Mouse (Mus musculus): ENCODE measurements around the gene C130026I21Rik. TPM values are rescaled to one million over a fixed set of nuclear protein-coding genes. Genes with fewer than 3 reads are reported as not detected.
"Not testable (repeated sequence)": the region's sequence is repeated elsewhere in the genome, so short reads cannot be mapped to it uniquely, and the experiment has no call there.

Gene C130026I21Rik
- polyA plus RNA-seq, 1 experiment, result 0.21 TPM

GRCm38 (mm10) chr1:85035801-85036200, 234.6 kb downstream of the C130026I21Rik start:
- DNase-seq (ENCODE audit: low read depth), result not testable (repeated sequence)

GRCm38 (mm10) chr1:85034394-85034793, 236.0 kb downstream of the C130026I21Rik start:
- not testable (repeated sequence) for DNase-seq (ENCODE audit: low read depth)

GRCm38 (mm10) chr1:85033616-85034015, 236.8 kb downstream of the C130026I21Rik start:
- not testable (repeated sequence) for DNase-seq (ENCODE audit: low read depth)

- not testable (repeated sequence) for DNase-seq (ENCODE audit: low read depth)
Observed at GRCm38 (mm10) chr1:85030211-85030610, 240.2 kb downstream of the C130026I21Rik start.

GRCm38 (mm10) chr1:85011933-85012332, 258.4 kb downstream of the C130026I21Rik start:
- not testable (repeated sequence) for DNase-seq (ENCODE audit: low read depth)

GRCm38 (mm10) chr1:85010947-85011346, 259.4 kb downstream of the C130026I21Rik start:
- not testable (repeated sequence) for DNase-seq (ENCODE audit: low read depth)

- not testable (repeated sequence) for DNase-seq (ENCODE audit: low read depth)
Observed at GRCm38 (mm10) chr1:85007737-85008136, 262.6 kb downstream of the C130026I21Rik start.

- DNase-seq (ENCODE audit: low read depth), result not testable (repeated sequence)
Observed at GRCm38 (mm10) chr1:84999241-84999640, 271.1 kb downstream of the C130026I21Rik start.

GRCm38 (mm10) chr1:84996305-84996704, 274.1 kb downstream of the C130026I21Rik start:
- DNase-seq (ENCODE audit: low read depth), result not testable (repeated sequence)

- not testable (repeated sequence) for DNase-seq (ENCODE audit: low read depth)
Observed at GRCm38 (mm10) chr1:84994461-84994860, 275.9 kb downstream of the C130026I21Rik start.

GRCm38 (mm10) chr1:84993688-84994319, 276.6 kb downstream of the C130026I21Rik start:
- DNase-seq (ENCODE audit: low read depth), result not testable (repeated sequence)

- not testable (repeated sequence) for DNase-seq (ENCODE audit: low read depth)
Observed at GRCm38 (mm10) chr1:84993235-84993634, 277.1 kb downstream of the C130026I21Rik start.

- DNase-seq (ENCODE audit: low read depth), result not testable (repeated sequence)
Observed at GRCm38 (mm10) chr1:84992827-84993226, 277.5 kb downstream of the C130026I21Rik start.

GRCm38 (mm10) chr1:84989044-84989443, 281.3 kb downstream of the C130026I21Rik start:
- not testable (repeated sequence) for DNase-seq (ENCODE audit: low read depth)

- DNase-seq (ENCODE audit: low read depth), result not testable (repeated sequence)
Observed at GRCm38 (mm10) chr1:84987729-84988128, 282.6 kb downstream of the C130026I21Rik start.

GRCm38 (mm10) chr1:84961779-84962178, 308.6 kb downstream of the C130026I21Rik start:
- DNase-seq (ENCODE audit: low read depth), result peak; percentile 86

GRCm38 (mm10) chr1:84957713-84958112, 312.7 kb downstream of the C130026I21Rik start:
- DNase-seq (ENCODE audit: low read depth), result not testable (repeated sequence)

- not testable (repeated sequence) for DNase-seq (ENCODE audit: low read depth)
Observed at GRCm38 (mm10) chr1:84956771-84957170, 313.6 kb downstream of the C130026I21Rik start.
